Mouse (Mus musculus) MEL (cell line): Measurements from ENCODE around the gene Rab31. TPM values are rescaled to one million over a fixed set of nuclear protein-coding genes. Genes with fewer than 3 reads are reported as not detected.

Source experiments
- DNase-seq: peaks from one replicate; pipeline ENCODE4 v3.0.0; 2011; ENCODE audit warnings: low read depth, low spot score
- H3K27ac ChIP-seq: 2 replicates; pipeline ENCODE4 v1.5.1; 2012; ENCODE audit warnings: low read depth, mild to moderate bottlenecking, control low read depth, low read length, moderate library complexity; ENCODE audit not compliant: control insufficient read depth
- H3K27me3 ChIP-seq, 2 experiments: fragments of 150-350 bp in 1 of 2; sonication (generic) in 1 of 2; 2 replicates each; pipeline ENCODE4 v1.6.1; 2012; ENCODE audit warnings: low read length in 2 of 2, mild to moderate bottlenecking in 2 of 2, improper control_type of control experiment in 1 of 2, moderate library complexity in 1 of 2; ENCODE audit not compliant: insufficient read depth in 2 of 2, control insufficient read depth in 1 of 2
- H3K36me3 ChIP-seq, 2 experiments: 2 replicates each; pipeline ENCODE4 v1.6.1; 2012 to 2014; ENCODE audit warnings: low read length in 2 of 2, improper control_type of control experiment in 1 of 2, inconsistent platforms in 1 of 2, mild to moderate bottlenecking in 1 of 2; ENCODE audit not compliant: insufficient read depth in 2 of 2, control insufficient read depth in 1 of 2
- H3K4me1 ChIP-seq, 2 experiments: fragments of 150-350 bp in 1 of 2; sonication (generic) in 1 of 2; 2 replicates each; pipeline ENCODE4 v1.6.1; 2012; ENCODE audit warnings: low read length in 2 of 2, improper control_type of control experiment in 1 of 2, mild to moderate bottlenecking in 1 of 2; ENCODE audit not compliant: insufficient read depth in 2 of 2, control insufficient read depth in 1 of 2
- H3K4me3 ChIP-seq, 2 experiments: fragments of 150-350 bp in 1 of 2; sonication (generic) in 1 of 2; 2 replicates each; pipeline ENCODE4 v1.5.1; 2012; ENCODE audit warnings: low read depth in 2 of 2, low read length in 2 of 2, mild to moderate bottlenecking in 2 of 2, moderate library complexity in 2 of 2, control low read depth in 1 of 2, improper control_type of control experiment in 1 of 2; ENCODE audit not compliant: control insufficient read depth in 1 of 2, insufficient read depth in 1 of 2
- H3K79me2 ChIP-seq: 2 replicates; pipeline ENCODE4 v1.6.1; 2012; ENCODE audit warnings: mild to moderate bottlenecking, low read length, moderate library complexity; ENCODE audit not compliant: control insufficient read depth, poor library complexity, insufficient read depth
- H3K9ac ChIP-seq: 2 replicates; pipeline ENCODE4 v1.6.1; 2012; ENCODE audit warnings: low read depth, mild to moderate bottlenecking, control low read depth, low read length, moderate library complexity; ENCODE audit not compliant: control insufficient read depth, poor library complexity, severe bottlenecking
- H3K9me3 ChIP-seq: fragments of 150-350 bp; sonication (generic); replicated peaks from 2 replicates; pipeline ENCODE4 v1.6.1; 2012; ENCODE audit warnings: mild to moderate bottlenecking, low read length, improper control_type of control experiment, moderate library complexity; ENCODE audit not compliant: insufficient read depth
- BHLHE40 ChIP-seq: IDR thresholded peaks from 2 replicates; pipeline ENCODE4 v1.6.1; 2012; ENCODE audit warnings: low read depth, mild to moderate bottlenecking, inconsistent platforms, low read length, improper control_type of control experiment, borderline replicate concordance
- CHD2 ChIP-seq: IDR thresholded peaks from 2 replicates; pipeline ENCODE4 v1.6.1; 2011; ENCODE audit warnings: low read length, improper control_type of control experiment
- CTCF ChIP-seq, 3 experiments: IDR thresholded peaks in 2 of 3; conservative IDR thresholded peaks in 1 of 3; 2 replicates each; pipeline ENCODE4 v1.5.1; 2011 to 2012; ENCODE audit warnings: low read length in 3 of 3, low read depth in 2 of 3, mild to moderate bottlenecking in 2 of 3, improper control_type of control experiment in 1 of 3, inconsistent platforms in 1 of 3, mixed read lengths in 1 of 3, moderate library complexity in 1 of 3; ENCODE audit not compliant: control insufficient read depth in 1 of 3, insufficient read depth in 1 of 3, poor library complexity in 1 of 3, severe bottlenecking in 1 of 3
- E2F4 ChIP-seq: IDR thresholded peaks from 2 replicates; pipeline ENCODE4 v1.6.1; 2011; ENCODE audit warnings: low read depth, low read length, improper control_type of control experiment, borderline replicate concordance
- ETS1 ChIP-seq: IDR thresholded peaks from 2 replicates; pipeline ENCODE4 v1.6.1; 2012; ENCODE audit warnings: low read depth, mild to moderate bottlenecking, inconsistent platforms, low read length, improper control_type of control experiment, moderate library complexity
- GABPA ChIP-seq: IDR thresholded peaks from 2 replicates; pipeline ENCODE4 v1.6.1; 2012; ENCODE audit warnings: low read depth, mild to moderate bottlenecking, inconsistent platforms, low read length, improper control_type of control experiment, moderate library complexity
- GATA1 ChIP-seq: IDR thresholded peaks from 2 replicates; pipeline ENCODE4 v1.6.1; 2011; ENCODE audit warnings: low read depth, low read length, improper control_type of control experiment
- HCFC1 ChIP-seq: IDR thresholded peaks from 2 replicates; pipeline ENCODE4 v1.6.1; 2012; ENCODE audit warnings: low read depth, mild to moderate bottlenecking, inconsistent platforms, low read length, improper control_type of control experiment, moderate library complexity
- JUND ChIP-seq: IDR thresholded peaks from 2 replicates; pipeline ENCODE4 v1.6.1; 2011; ENCODE audit warnings: low read depth, mild to moderate bottlenecking, improper control_type of control experiment, low read length
- KAT2A ChIP-seq: conservative IDR thresholded peaks from 2 replicates; pipeline ENCODE4 v1.6.1; 2012; ENCODE audit warnings: low read depth, low read length, improper control_type of control experiment, inconsistent platforms
- MAFK ChIP-seq: IDR thresholded peaks from 2 replicates; pipeline ENCODE4 v1.6.1; 2011; ENCODE audit warnings: low read depth, mild to moderate bottlenecking, low read length, improper control_type of control experiment, borderline replicate concordance
- MAX ChIP-seq: IDR thresholded peaks from 2 replicates; pipeline ENCODE4 v1.6.1; 2011; ENCODE audit warnings: low read length, improper control_type of control experiment
- MEF2A ChIP-seq: IDR thresholded peaks from 2 replicates; pipeline ENCODE4 v1.6.1; 2014; ENCODE audit warnings: low read depth, mild to moderate bottlenecking, inconsistent platforms, low read length, improper control_type of control experiment; ENCODE audit not compliant: poor library complexity, insufficient replicate concordance, severe bottlenecking; ENCODE audit errors: extremely low read depth
- MYB ChIP-seq: IDR thresholded peaks from 2 replicates; pipeline ENCODE4 v1.6.1; 2011; ENCODE audit warnings: mild to moderate bottlenecking, low read depth, low read length, improper control_type of control experiment
- MYC ChIP-seq: IDR thresholded peaks from 2 replicates; pipeline ENCODE4 v1.6.1; 2011; ENCODE audit warnings: low read depth, mild to moderate bottlenecking, low read length, improper control_type of control experiment, moderate library complexity
- NRF1 ChIP-seq: IDR thresholded peaks from 2 replicates; pipeline ENCODE4 v1.6.1; 2014; ENCODE audit warnings: low read depth, mild to moderate bottlenecking, inconsistent platforms, low read length, improper control_type of control experiment, moderate library complexity; ENCODE audit not compliant: poor library complexity, insufficient read depth, severe bottlenecking
- POLR2AphosphoS2 ChIP-seq: IDR thresholded peaks from 2 replicates; pipeline ENCODE4 v1.6.1; 2011; ENCODE audit warnings: low read length, improper control_type of control experiment
- RAD21 ChIP-seq: IDR thresholded peaks from 2 replicates; pipeline ENCODE4 v1.6.1; 2011; ENCODE audit warnings: mild to moderate bottlenecking, low read depth, low read length, improper control_type of control experiment
- SIN3A ChIP-seq: IDR thresholded peaks from 2 replicates; pipeline ENCODE4 v1.6.1; 2012; ENCODE audit warnings: low read length, improper control_type of control experiment, inconsistent platforms
- SMC3 ChIP-seq: IDR thresholded peaks from 2 replicates; pipeline ENCODE4 v1.6.1; 2011; ENCODE audit warnings: low read depth, low read length, improper control_type of control experiment
- TAL1 ChIP-seq: IDR thresholded peaks from 2 replicates; pipeline ENCODE4 v1.6.1; 2012; ENCODE audit warnings: mild to moderate bottlenecking, inconsistent platforms, low read length, moderate library complexity, mixed read lengths
- TBP ChIP-seq: IDR thresholded peaks from 2 replicates; pipeline ENCODE4 v1.8.0; 2011; ENCODE audit warnings: low read depth, low read length, improper control_type of control experiment
- UBTF ChIP-seq: IDR thresholded peaks from 2 replicates; pipeline ENCODE4 v1.6.1; 2012; ENCODE audit warnings: low read depth, mild to moderate bottlenecking, inconsistent platforms, low read length, improper control_type of control experiment, moderate library complexity, borderline replicate concordance; ENCODE audit not compliant: insufficient read depth
- USF1 ChIP-seq: IDR thresholded peaks from 2 replicates; pipeline ENCODE4 v1.6.1; 2014; ENCODE audit warnings: low read depth, mild to moderate bottlenecking, inconsistent platforms, low read length, improper control_type of control experiment, moderate library complexity
- ZKSCAN1 ChIP-seq: IDR thresholded peaks from 2 replicates; pipeline ENCODE4 v1.6.1; 2012; ENCODE audit warnings: low read depth, mild to moderate bottlenecking, inconsistent platforms, low read length, improper control_type of control experiment, moderate library complexity
- ZMIZ1 ChIP-seq: IDR thresholded peaks from 2 replicates; pipeline ENCODE4 v1.6.1; 2012; ENCODE audit warnings: low read depth, mild to moderate bottlenecking, inconsistent platforms, low read length, improper control_type of control experiment, moderate library complexity
- ZNF384 ChIP-seq: IDR thresholded peaks from 2 replicates; pipeline ENCODE4 v1.6.1; 2012; ENCODE audit warnings: low read depth, mild to moderate bottlenecking, inconsistent platforms, low read length, improper control_type of control experiment
- polyA plus RNA-seq, 2 experiments: library from polyadenylated mRNA; stranded (reverse) in 1 of 2; unstranded in 1 of 2; fragments of >175 nt in 1 of 2; fragments of >200 nt in 1 of 2; gene quantifications; 2 replicates each; pipeline versions ENCODE4 v1.2.1 to v1.2.4; 2012; ENCODE audit warnings: low replicate concordance in 2 of 2, low read depth in 1 of 2; ENCODE audit not compliant: insufficient read length in 2 of 2, insufficient read depth in 1 of 2, missing spikeins in 1 of 2
- total RNA-seq: library from RNA; depleted of rRNA; stranded (reverse); fragments of 300-350 nt; gene quantifications from 2 replicates; pipeline ENCODE4 v1.2.3, GENCODE M21; 2012

The Rab31 gene
- total and polyA plus RNA-seq, 3 experiments, result 23.6 to 25.7 TPM; not detected in 1

DNA sequence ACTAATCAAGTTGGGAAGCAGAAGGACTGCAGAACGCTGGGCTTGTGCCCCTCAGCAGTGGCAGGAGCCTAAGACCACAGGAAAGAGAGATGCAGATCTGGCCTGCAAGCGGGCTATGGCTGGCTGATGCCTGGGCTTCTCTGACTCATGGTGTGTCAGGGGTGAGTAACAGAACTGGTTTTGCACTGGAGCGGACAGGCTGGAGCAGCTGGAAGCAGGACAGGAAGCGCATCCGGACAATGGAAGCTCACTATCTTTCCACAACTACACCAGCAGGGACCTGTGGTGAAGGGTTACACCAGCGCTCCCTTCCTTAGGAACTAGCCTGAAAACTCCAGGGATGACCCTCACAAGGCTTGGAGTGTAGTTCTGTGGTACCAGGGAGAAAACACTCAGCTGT, 34.9 kb downstream of the Rab31 start:
- Histone ChIP-seq H3K79me2 (no peaks in the 10 kb centered on the region), H3K4me1 (no peaks in the 10 kb centered on the region)

DNA sequence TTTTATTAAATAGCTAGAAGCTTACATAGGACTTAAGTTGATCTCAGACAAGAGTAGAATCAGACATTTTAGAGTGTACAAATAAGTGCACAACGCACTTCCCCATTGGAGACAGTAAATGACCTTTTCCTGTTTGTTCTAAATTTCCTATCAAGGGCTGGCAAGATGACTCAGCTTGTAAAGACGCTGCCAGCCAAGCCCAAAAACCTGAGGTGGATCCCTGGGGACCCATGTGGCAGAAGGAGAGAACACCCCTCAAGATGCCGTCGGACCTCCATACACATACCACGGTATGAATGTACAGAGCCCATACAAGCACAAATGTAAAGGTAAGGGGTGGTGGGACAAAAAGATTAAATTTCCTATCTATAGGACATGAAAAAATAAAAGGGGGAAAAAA, 35.4 kb downstream of the Rab31 start:
- Histone ChIP-seq H3K36me3 (no peaks in the 10 kb centered on the region; a peak in 1 of 4 replicates), H3K4me1 (no peaks in the 10 kb centered on the region), H3K79me2 (no peaks in the 10 kb centered on the region), H3K4me3 (no peak overlapping the region), H3K9me3 (no peaks in the 10 kb centered on the region), H3K27ac (no peak overlapping the region; the same call in 1 of the 2 replicates), H3K27me3 (no peaks in the 10 kb centered on the region), H3K9ac (no peak overlapping the region)
- TF ChIP-seq TAL1 (no peak), ZMIZ1 (no peak), SIN3A (no peak), NRF1 (no peak), MYC (no peak), USF1 (no peak), UBTF (no peak), ZKSCAN1 (no peak), CTCF (IDR thresholded peaks at IDR 0.05 in 2 of 3, conservative IDR thresholded peaks at IDR 0.05 in 1 of 3; ENCODE audit: control insufficient read depth in 1 of 3, insufficient read depth in 1 of 3, low read depth in 2 of 3, low read length in 3 of 3, poor library complexity in 1 of 3, severe bottlenecking in 1 of 3) (no peak), KAT2A (no peak), MEF2A (no peak), E2F4 (no peak), ZNF384 (no peak), MYB (no peak), GABPA (no peak), TBP (no peak), POLR2AphosphoS2 (no peak), JUND (no peak), RAD21 (no peak), GATA1 (no peak)
- DNase-seq, result peak; percentile 17

More for the DNA sequence above, 34.9 kb downstream of the Rab31 start:
- Histone ChIP-seq H3K27ac (no peak overlapping the region; the same call in 1 of the 2 replicates), H3K4me3 (no peak overlapping the region), H3K36me3 (no peaks in the 10 kb centered on the region; a peak in 1 of 4 replicates), H3K9ac (no peak overlapping the region), H3K27me3 (no peaks in the 10 kb centered on the region), H3K9me3 (no peaks in the 10 kb centered on the region)
- TF ChIP-seq TBP (no peak), USF1 (no peak), MYB (no peak), SMC3 (no peak), CHD2 (no peak), ETS1 (no peak), MYC (no peak), ZKSCAN1 (no peak), BHLHE40 (no peak), MAX (no peak), MEF2A (no peak), HCFC1 (no peak), MAFK (no peak)
- DNase-seq, result peak; percentile 24
